11 mouse cellular contexts compared by ENCODE assay signal in genomic region chrX:13039211-13039610, GRCm38 (mm10). TPM values are rescaled to one million over a fixed set of nuclear protein-coding genes. Genes with fewer than 3 reads are reported as not detected.
DNase-seq lines count a peak whose midpoint lies in the region; ATAC-seq and TF ChIP-seq lines count a peak whose summit lies in the region.
"Had no signal": no experiment of that assay in that cellular context is flagged by ENCODE, and none has a peak within 500 bp of the region (broad histone marks: within the 10 kb centered on the region; RNA-seq: fewer than 3 reads in every experiment).

No protein-coding gene starts in this region.

- TF ChIP-seq CTCF in left cerebral cortex, adult 2 months (IDR thresholded peaks at IDR 0.05): no peak; the same call in 1 of the 2 replicates

- no peaks in the 10 kb centered on the region for H3K4me1 ChIP-seq in brown adipose tissue, adult 24 weeks (ENCODE audit: control insufficient read depth, insufficient read depth, insufficient read length, low read length)
- H3K4me1 ChIP-seq: limb, embryonic 12.5 days; stomach, embryonic 15.5 days had no signal

- DNase-seq in left cerebral cortex, postnatal 10 days (ENCODE audit: extremely low spot score in 1 of 2, low spot score in 2 of 2): peak; percentile 20
- DNase-seq in left cerebral cortex, adult 2 months (ENCODE audit: extremely low spot score in 1 of 2, low spot score in 2 of 2): no peak
- peak; percentile 2 to 15 for DNase-seq in heart, adult 9 months (ENCODE audit: low spot score in 2 of 2)
- DNase-seq in right cerebral cortex, postnatal 14 days: peak; percentile 9
- no peak for DNase-seq in embryo, embryonic 10.5 days (ENCODE audit: low spot score)
- no peak for DNase-seq in lung, postnatal 14 days

- intact Hi-C loops in left cerebral cortex, postnatal 10 days (cut with DNase I): no loop called here
- intact Hi-C loops in left cerebral cortex, adult 2 months (cut with DNase I): loop anchor here (5.0 to 10.0 kb wide), 2 partner anchors 42 to 104 kb away; no protein-coding TSS in a partner anchor

- H3K4me3 ChIP-seq in left cerebral cortex, adult 2 months: no peak overlapping the region
- H3K4me3 ChIP-seq in brown adipose tissue, adult 24 weeks (ENCODE audit: insufficient read depth, low read depth, low read length): no peak overlapping the region
- H3K4me3 ChIP-seq: limb, embryonic 12.5 days; myocyte; stomach, embryonic 15.5 days had no signal

- no peak overlapping the region for H3K27ac ChIP-seq in left cerebral cortex, adult 2 months
- H3K27ac ChIP-seq in brown adipose tissue, adult 24 weeks (replicated peaks; ENCODE audit: low read depth, low read length): peak overlapping the region; percentile 27; the same call in 1 of the 2 replicates
- H3K27ac ChIP-seq: limb, embryonic 12.5 days; stomach, embryonic 15.5 days had no signal

- ATAC-seq in megakaryocyte-erythroid progenitor cell, adult 5-6 weeks (replicated peaks; ENCODE audit: low FRiP score, low TSS enrichment, poor library complexity, severe bottlenecking): no peak

RNA-seq across cellular contexts. Expression of gene Usp9x, which starts 32.1 kb away (rescaled TPM):
- total RNA-seq in left cerebral cortex, postnatal 10 days (2021): 100 to 1,000 TPM; 279 to 291 TPM
- 100 to 1,000 TPM; 245 to 256 TPM for total RNA-seq in left cerebral cortex, adult 2 months (2021)
- 40.4 and 46.2 TPM in 2 replicates for polyA plus RNA-seq in brown adipose tissue, adult 24 weeks (2012; ENCODE audit: insufficient read depth, insufficient read length, missing spikeins)
- 121 and 164 TPM in 2 replicates for total RNA-seq in megakaryocyte-erythroid progenitor cell, adult 5-6 weeks (2014; fragmentation: Nextera tagmentation)
- total RNA-seq in megakaryocyte-erythroid progenitor cell, adult 5-6 weeks (2017): 120 and 151 TPM in 2 replicates

Comparison
In these comparisons a context has a peak if more than half of its experiments do, and no peak if none do; other contexts are left out.
1. DNase-seq: peak in left cerebral cortex, postnatal 10 days (2 of 2), heart, adult 9 months (2 of 2) and right cerebral cortex, postnatal 14 days (single experiment); none in left cerebral cortex, adult 2 months (0 of 2), embryo, embryonic 10.5 days (single experiment) and lung, postnatal 14 days (single experiment).